Mouse (Mus musculus): ENCODE data around the gene Arl16.

GRCm38 (mm10) chr11:120452246-120452645, 15.2 kb downstream of the Arl16 start:
- TF ChIP-seq CTCF (IDR thresholded peaks at IDR 0.05; ENCODE audit: low read depth) (no peak), EP300 (IDR thresholded peaks at IDR 0.05; ENCODE audit: low read depth) (no peak)

All from liver, embryonic 14.5 days (tissue).